Mouse (Mus musculus) hindbrain, postnatal 0 days (tissue): ENCODE measurements at regions not wholly inside any gene's neighbourhood (a gene's known extent, or its start where the extent isn't known, plus 50 kb on each side); places are given as distances from the start of the nearest gene placed in this dataset.

Experiments
- ATAC-seq: fragments of 200-750 bp; cut with Nextera tagmentation; 2 replicates; pipeline ENCODE4 v1.8.0; 2017; ENCODE audit warnings: mild to moderate bottlenecking, moderate TSS enrichment, moderate library complexity
- DNase-seq: peaks from one replicate; pipeline ENCODE4 v3.0.0-alpha.2; 2015; ENCODE audit warnings: low spot score
- H3K27ac ChIP-seq: fragments of 300-500 bp; sonication (generic); 2 replicates; pipeline ENCODE4 v1.5.1; 2014; ENCODE audit warnings: mild to moderate bottlenecking
- H3K27me3 ChIP-seq: fragments of 300-500 bp; sonication (generic); 2 replicates; pipeline ENCODE4 v1.6.1; 2014; ENCODE audit warnings: low read length, mixed read lengths; ENCODE audit not compliant: insufficient read depth
- H3K36me3 ChIP-seq: fragments of 300-500 bp; sonication (generic); 2 replicates; pipeline ENCODE4 v1.6.1; 2014; ENCODE audit warnings: low read length, mixed read lengths; ENCODE audit not compliant: insufficient read depth
- H3K4me1 ChIP-seq: fragments of 300-500 bp; sonication (generic); 2 replicates; pipeline ENCODE4 v1.6.1; 2014; ENCODE audit warnings: antibody characterized with exemption, low read length, mixed read lengths; ENCODE audit not compliant: insufficient read depth
- H3K4me2 ChIP-seq: fragments of 300-500 bp; sonication (generic); 2 replicates; pipeline ENCODE4 v1.6.1; 2014; ENCODE audit warnings: low read depth, mild to moderate bottlenecking, low read length, moderate library complexity, mixed read lengths
- H3K4me3 ChIP-seq: fragments of 300-500 bp; sonication (generic); 2 replicates; pipeline ENCODE4 v1.5.1; 2014; ENCODE audit warnings: low read length
- H3K9ac ChIP-seq: fragments of 300-500 bp; sonication (generic); replicated peaks from 2 replicates; pipeline ENCODE4 v1.6.1; 2014; ENCODE audit warnings: mild to moderate bottlenecking, low read length, moderate library complexity, mixed read lengths
- H3K9me3 ChIP-seq: fragments of 300-500 bp; sonication (generic); 2 replicates; pipeline ENCODE4 v1.6.1; 2016; ENCODE audit warnings: low read length, mixed read lengths
- CTCF ChIP-seq: IDR thresholded peaks from 2 replicates; pipeline ENCODE4 v1.5.1; 2016; ENCODE audit warnings: antibody characterized with exemption, control low read depth, low read depth
- WGBS: fragments of 180-500 bp; shearing (Covaris S2); extraction: QIAGEN DNeasy Blood & Tissue Kit; methylation state at CpG from one replicate; pipeline ENCODE4 v1.1.7; 2014; 5-methylcytosine and 5-hydroxymethylcytosine counted together

- Histone ChIP-seq H3K36me3 (no peaks in the 10 kb centered on the region), H3K4me2 (no peak overlapping the region), H3K4me1 (no peaks in the 10 kb centered on the region), H3K27ac (no peak overlapping the region), H3K4me3 (no peak overlapping the region), H3K27me3 (no peaks in the 10 kb centered on the region), H3K9me3 (no peaks in the 10 kb centered on the region), H3K9ac (no peak overlapping the region)
- TF ChIP-seq CTCF: no peak
- 92% methylated on average over 1 of the region's 1 CpGs for WGBS
- ATAC-seq (no peak), DNase-seq (no peak)
Observed at GRCm38 (mm10) chr2:45903350-45903749, 786.2 kb upstream of the Zeb2 start.

GRCm38 (mm10) chr2:45901892-45902291 lies 784.7 kb upstream of the Zeb2 start:
- WGBS: 94% methylated on average over 4 of the region's 4 CpGs
- no peak overlapping the region for H3K27ac ChIP-seq
- H3K4me1 ChIP-seq: no peaks in the 10 kb centered on the region
- no peak overlapping the region for H3K4me2 ChIP-seq
- H3K9me3 ChIP-seq: no peaks in the 10 kb centered on the region
- no peak overlapping the region for H3K4me3 ChIP-seq
- no peak overlapping the region for H3K9ac ChIP-seq
- DNase-seq (no peak), ATAC-seq (no peak)
- no peaks in the 10 kb centered on the region for H3K27me3 ChIP-seq
- no peak for TF ChIP-seq CTCF
- H3K36me3 ChIP-seq: no peaks in the 10 kb centered on the region

GRCm38 (mm10) chr2:45884680-45885079 lies 767.5 kb upstream of the Zeb2 start:
- DNase-seq (no peak), ATAC-seq (no peak)
- Histone ChIP-seq H3K9me3 (no peaks in the 10 kb centered on the region), H3K36me3 (no peaks in the 10 kb centered on the region), H3K27me3 (no peaks in the 10 kb centered on the region), H3K27ac (no peak overlapping the region), H3K9ac (no peak overlapping the region), H3K4me3 (no peak overlapping the region), H3K4me1 (no peaks in the 10 kb centered on the region), H3K4me2 (no peak overlapping the region)
- no peak for TF ChIP-seq CTCF
- 94% methylated on average over 3 of the region's 3 CpGs for WGBS

- H3K27ac ChIP-seq: no peak overlapping the region
- H3K9ac ChIP-seq: no peak overlapping the region
- no peak overlapping the region for H3K4me3 ChIP-seq
- H3K27me3 ChIP-seq: no peaks in the 10 kb centered on the region
- no peaks in the 10 kb centered on the region for H3K9me3 ChIP-seq
- DNase-seq (no peak), ATAC-seq (no peak)
- no peak for TF ChIP-seq CTCF
- H3K4me1 ChIP-seq: no peaks in the 10 kb centered on the region
- no peaks in the 10 kb centered on the region for H3K36me3 ChIP-seq
- no peak overlapping the region for H3K4me2 ChIP-seq
Observed at GRCm38 (mm10) chr2:45878656-45879055, 761.5 kb upstream of the Zeb2 start.

- DNase-seq (peak; percentile 9), ATAC-seq (peak; percentile 80)
- no peaks in the 10 kb centered on the region for H3K27me3 ChIP-seq
- H3K4me2 ChIP-seq: no peak overlapping the region
- TF ChIP-seq CTCF: no peak
- no peaks in the 10 kb centered on the region for H3K9me3 ChIP-seq
- H3K9ac ChIP-seq: no peak overlapping the region
- no peaks in the 10 kb centered on the region for H3K4me1 ChIP-seq
- H3K36me3 ChIP-seq: no peaks in the 10 kb centered on the region
- no peak overlapping the region for H3K27ac ChIP-seq
- H3K4me3 ChIP-seq: no peak overlapping the region
- WGBS: 62% methylated on average over 4 of the region's 4 CpGs
Observed at GRCm38 (mm10) chr2:45859901-45860331, 742.7 kb upstream of the Zeb2 start.

GRCm38 (mm10) chr2:45859445-45859844 lies 742.2 kb upstream of the Zeb2 start:
- Histone ChIP-seq H3K4me1 (no peaks in the 10 kb centered on the region), H3K4me3 (no peak overlapping the region), H3K9me3 (no peaks in the 10 kb centered on the region), H3K4me2 (no peak overlapping the region), H3K36me3 (no peaks in the 10 kb centered on the region), H3K27me3 (no peaks in the 10 kb centered on the region), H3K9ac (no peak overlapping the region), H3K27ac (no peak overlapping the region)
- DNase-seq (no peak), ATAC-seq (no peak)
- no peak for TF ChIP-seq CTCF
- 81% methylated on average over 6 of the region's 6 CpGs for WGBS

GRCm38 (mm10) chr2:45850018-45850605 lies 732.9 kb upstream of the Zeb2 start:
- 87% methylated on average over 6 of the region's 6 CpGs for WGBS
- Histone ChIP-seq H3K4me2 (no peak overlapping the region), H3K4me3 (no peak overlapping the region), H3K4me1 (no peaks in the 10 kb centered on the region), H3K27ac (no peak overlapping the region), H3K27me3 (no peaks in the 10 kb centered on the region), H3K9me3 (no peaks in the 10 kb centered on the region), H3K36me3 (no peaks in the 10 kb centered on the region), H3K9ac (no peak overlapping the region)
- no peak for DNase-seq
- no peak for TF ChIP-seq CTCF
- ATAC-seq: no peak
